Mouse (Mus musculus) stomach, embryonic 16.5 days (tissue): Measurements from ENCODE around the gene Sowahc. TPM values are rescaled to one million over a fixed set of nuclear protein-coding genes. Genes with fewer than 3 reads are reported as not detected.

Experiments used
- ATAC-seq: fragments of 200-750 bp; cut with Nextera tagmentation; 2 replicates; pipeline ENCODE4 v1.8.0; 2017; ENCODE audit warnings: moderate number of reproducible peaks, moderate TSS enrichment; ENCODE audit not compliant: insufficient read depth, low FRiP score
- H3K27ac ChIP-seq: fragments of 300-500 bp; sonication (generic); 2 replicates; pipeline ENCODE4 v1.5.1; 2014; ENCODE audit warnings: low read length
- H3K27me3 ChIP-seq: fragments of 300-500 bp; sonication (generic); 2 replicates; pipeline ENCODE4 v1.6.1; 2014; ENCODE audit warnings: low read length, control low read depth, mixed read lengths; ENCODE audit not compliant: control insufficient read depth, insufficient read depth
- H3K36me3 ChIP-seq: fragments of 300-500 bp; sonication (generic); 2 replicates; pipeline ENCODE4 v1.6.1; 2014; ENCODE audit warnings: low read length; ENCODE audit not compliant: control insufficient read depth, insufficient read depth
- H3K4me1 ChIP-seq: fragments of 300-500 bp; sonication (generic); 2 replicates; pipeline ENCODE4 v1.6.1; 2014; ENCODE audit warnings: low read length, control low read depth, mixed read lengths; ENCODE audit not compliant: control insufficient read depth, insufficient read depth
- H3K4me2 ChIP-seq: fragments of 300-500 bp; sonication (generic); 2 replicates; pipeline ENCODE4 v1.6.1; 2014; ENCODE audit warnings: low read depth, low read length, mixed read lengths
- H3K4me3 ChIP-seq: fragments of 300-500 bp; sonication (generic); replicated peaks from 2 replicates; pipeline ENCODE4 v1.5.1; 2014; ENCODE audit warnings: mild to moderate bottlenecking, low read length
- H3K9ac ChIP-seq: fragments of 300-500 bp; sonication (generic); 2 replicates; pipeline ENCODE4 v1.6.1; 2014; ENCODE audit warnings: low read length
- H3K9me3 ChIP-seq: fragments of 300-500 bp; sonication (generic); replicated peaks from 2 replicates; pipeline ENCODE4 v1.6.1; 2016; ENCODE audit warnings: low read length, control low read depth; ENCODE audit not compliant: control insufficient read depth
- WGBS: fragments of 180-500 bp; shearing (Covaris S2); extraction: QIAGEN DNeasy Blood & Tissue Kit; methylation state at CpG from one replicate; pipeline ENCODE4 v1.1.7; 2014; 5-methylcytosine and 5-hydroxymethylcytosine counted together
- polyA plus RNA-seq: library from polyadenylated mRNA; unstranded; fragments of >200 nt; fragmentation: Nextera tagmentation; extraction: Ambion mirVana; gene quantifications from 2 replicates; pipeline ENCODE4 v1.2.1, GENCODE M21; 2015

The Sowahc gene
- 20.6 and 21.3 TPM in 2 replicates for polyA plus RNA-seq

DNA sequence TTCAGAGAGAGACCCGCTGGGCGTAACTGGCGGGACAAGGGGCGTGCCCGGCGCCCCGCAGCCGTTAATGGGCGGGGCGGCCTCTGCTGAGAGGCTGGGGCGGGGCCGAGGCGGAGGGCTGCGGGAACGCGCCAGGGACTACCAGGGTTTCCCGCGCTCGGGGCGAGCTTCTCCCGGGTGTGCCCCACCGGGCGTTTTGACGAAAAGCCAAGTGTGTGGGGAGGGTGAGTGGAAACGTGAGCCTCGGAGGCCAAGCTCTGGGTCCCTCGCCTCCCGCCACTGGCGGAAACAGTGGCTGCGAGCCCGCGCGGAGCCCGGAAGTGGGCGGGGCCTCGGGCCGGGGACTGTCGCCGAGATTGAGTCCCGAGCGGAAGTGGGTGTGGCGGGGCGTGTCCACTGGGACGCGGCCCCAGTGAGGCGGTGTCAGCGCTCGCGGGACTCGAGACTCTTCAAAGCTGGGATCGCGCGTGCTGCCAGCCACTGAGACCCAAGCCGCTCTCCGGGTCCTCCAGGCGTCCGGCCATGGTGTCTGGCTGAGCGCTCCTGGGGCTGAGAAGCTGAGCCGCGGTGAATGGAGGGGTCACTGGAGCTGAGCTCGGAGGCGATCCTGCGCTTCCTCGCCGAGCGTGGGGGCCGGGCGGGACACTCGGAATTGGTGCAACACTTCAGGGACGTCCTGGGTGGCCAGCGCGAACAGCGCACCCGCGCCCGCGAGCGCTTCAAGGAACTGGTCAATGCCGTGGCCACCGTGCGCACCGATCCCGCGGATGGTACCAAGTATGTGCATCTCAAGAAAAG is at the start of gene Sowahc, which contains the start of gene Sept10:
Sowahc (plus strand) TSS at position 481 of the 798 bp plus-strand sequence.
Sept10 (minus strand) TSS at position 375 of the 798 bp plus-strand sequence.
- ATAC-seq = peak; percentile 96
- peak within 1 kb of the TSS; percentile 93 for H3K9ac ChIP-seq
- peak within 1 kb of the TSS; percentile 93 for H3K4me3 ChIP-seq
- H3K27me3 ChIP-seq = no peaks in the 10 kb centered on the region
- H3K36me3 ChIP-seq = no peaks in the 10 kb centered on the region
- H3K9me3 ChIP-seq = no peaks in the 10 kb centered on the region
- WGBS = under 1% methylated on average over 84 of the region's 84 CpGs
- peaks cover 9% of the 10 kb centered on the region for H3K4me1 ChIP-seq
- peak within 1 kb of the TSS; percentile 95 for H3K27ac ChIP-seq
- H3K4me2 ChIP-seq = peak within 1 kb of the TSS; percentile 91

DNA sequence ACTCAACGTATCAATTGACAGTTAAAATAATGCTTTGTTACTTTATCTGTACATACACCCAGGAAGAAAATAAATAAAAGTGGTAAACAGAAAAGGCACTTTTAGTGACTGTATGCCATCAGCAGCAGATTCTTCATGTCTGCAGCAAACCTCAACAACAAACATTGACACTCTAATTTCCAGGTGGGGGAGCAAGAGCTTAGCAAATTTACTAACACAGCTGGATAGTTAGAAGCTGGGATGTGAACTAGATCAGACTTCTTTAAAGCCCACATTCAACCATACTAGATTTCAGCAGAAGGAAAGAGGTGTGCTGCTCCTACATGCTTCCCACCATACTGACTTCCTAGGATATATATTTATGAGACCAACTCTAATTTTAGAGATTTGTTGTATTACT is 49.2 kb upstream of the Sowahc start:
- WGBS = 75% methylated on average over 1 of the region's 1 CpGs
- H3K4me1 ChIP-seq = no peaks in the 10 kb centered on the region
- no peak overlapping the region for H3K27ac ChIP-seq
- H3K4me3 ChIP-seq = no peak overlapping the region
- H3K27me3 ChIP-seq = no peaks in the 10 kb centered on the region
- H3K9me3 ChIP-seq = no peaks in the 10 kb centered on the region
- no peaks in the 10 kb centered on the region for H3K36me3 ChIP-seq
- H3K4me2 ChIP-seq = no peak overlapping the region
- no peak for ATAC-seq
- H3K9ac ChIP-seq = no peak overlapping the region

DNA sequence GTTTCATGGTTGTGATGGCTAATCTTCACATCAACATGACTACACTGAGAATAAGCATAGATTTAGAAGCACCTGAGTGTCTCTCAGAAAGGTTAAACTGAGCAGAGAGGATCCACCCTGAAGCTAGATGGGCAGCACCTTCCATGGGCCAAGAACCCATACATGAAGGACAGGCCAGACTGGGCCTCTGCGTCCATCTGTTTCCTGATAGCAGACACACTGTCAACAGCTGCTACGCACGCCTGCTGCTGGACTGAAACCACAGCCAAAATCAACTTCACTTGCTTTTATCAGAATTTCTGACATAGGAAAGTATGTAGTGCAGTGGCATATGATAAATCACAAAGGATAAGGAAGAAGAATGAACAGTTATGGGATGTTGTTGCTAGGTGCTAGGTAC is 42.1 kb upstream of the Sowahc start:
- Histone ChIP-seq H3K4me2 (no peak overlapping the region), H3K27ac (no peak overlapping the region), H3K36me3 (no peaks in the 10 kb centered on the region; the same call in 1 of the 2 replicates), H3K9me3 (no peaks in the 10 kb centered on the region), H3K4me1 (no peaks in the 10 kb centered on the region), H3K27me3 (no peaks in the 10 kb centered on the region), H3K9ac (no peak overlapping the region), H3K4me3 (no peak overlapping the region)
- WGBS = 52% methylated on average over 3 of the region's 3 CpGs
- ATAC-seq = no peak

DNA sequence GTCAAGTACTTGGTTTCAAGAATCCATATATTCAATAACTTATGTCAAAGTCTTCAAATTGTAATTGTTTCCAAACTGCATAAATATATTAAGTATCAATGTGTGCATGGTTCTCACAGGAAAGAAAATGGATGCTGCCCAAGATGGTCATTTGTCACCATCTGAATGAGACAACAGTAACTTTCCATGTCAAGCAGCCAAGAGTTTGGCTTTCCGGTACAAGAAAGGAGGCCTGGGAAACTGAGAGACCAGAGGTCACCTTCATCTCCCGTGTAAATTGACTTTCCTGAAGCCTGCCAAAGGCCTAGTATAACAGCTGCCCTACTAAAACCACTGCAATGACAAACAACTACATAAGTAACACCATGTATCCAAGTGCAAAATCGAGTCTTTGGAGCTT is 39.4 kb upstream of the Sowahc start:
- no peak for ATAC-seq
- no peaks in the 10 kb centered on the region for H3K27me3 ChIP-seq
- no peak overlapping the region for H3K9ac ChIP-seq
- H3K27ac ChIP-seq = no peak overlapping the region
- no peaks in the 10 kb centered on the region for H3K9me3 ChIP-seq
- H3K4me3 ChIP-seq = no peak overlapping the region
- H3K4me2 ChIP-seq = no peak overlapping the region
- no peaks in the 10 kb centered on the region for H3K4me1 ChIP-seq
- WGBS = 63% methylated on average over 3 of the region's 3 CpGs
- no peaks in the 10 kb centered on the region; the same call in 1 of the 2 replicates for H3K36me3 ChIP-seq

DNA sequence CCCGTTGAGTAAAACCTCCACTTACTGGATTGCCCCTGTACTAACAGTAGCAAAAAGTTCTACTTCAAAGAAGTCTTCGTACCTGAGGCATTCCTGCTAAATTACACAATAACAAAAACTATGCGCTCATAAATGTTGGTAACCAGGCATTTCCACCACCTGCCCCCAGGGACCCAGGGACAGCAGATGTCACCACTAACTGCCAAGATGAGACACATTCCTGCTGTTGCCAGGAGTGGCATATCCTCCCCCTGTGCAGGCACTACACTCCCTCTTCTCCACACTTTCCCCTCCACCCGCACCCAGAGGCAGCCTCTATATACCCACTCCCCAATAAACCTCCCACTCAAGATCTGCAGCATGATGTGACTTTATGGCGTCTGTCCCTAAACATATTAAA is 26.9 kb upstream of the Sowahc start:
- Histone ChIP-seq H3K36me3 (no peaks in the 10 kb centered on the region; the same call in 1 of the 2 replicates), H3K4me3 (no peak overlapping the region), H3K9me3 (no peaks in the 10 kb centered on the region), H3K4me1 (no peaks in the 10 kb centered on the region), H3K27me3 (no peaks in the 10 kb centered on the region), H3K27ac (no peak overlapping the region), H3K4me2 (no peak overlapping the region), H3K9ac (no peak overlapping the region)
- ATAC-seq = no peak
- WGBS = 62% methylated on average over 5 of the region's 5 CpGs

DNA sequence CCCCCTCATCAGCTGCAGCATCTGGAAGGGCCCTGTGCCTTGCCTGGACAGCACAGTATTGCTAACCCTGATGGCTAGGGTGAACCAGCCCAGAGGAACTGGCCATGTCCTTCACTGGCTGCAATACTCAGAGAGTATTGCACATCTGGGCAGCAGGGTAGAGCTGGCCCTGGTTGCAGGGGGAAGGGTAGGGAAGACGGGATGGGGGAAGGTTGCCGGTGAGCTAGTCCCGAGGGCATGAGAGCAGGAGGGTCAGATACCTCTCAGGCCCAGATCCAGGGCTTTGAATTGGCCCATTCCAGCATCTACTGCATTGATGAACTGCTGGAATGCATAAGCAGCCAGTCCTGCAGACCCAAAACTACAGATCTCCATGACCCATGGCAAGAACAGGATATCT is 25.0 kb upstream of the Sowahc start:
- H3K9me3 ChIP-seq = no peaks in the 10 kb centered on the region
- H3K36me3 ChIP-seq = no peaks in the 10 kb centered on the region
- 89% methylated on average over 3 of the region's 3 CpGs for WGBS
- no peak for ATAC-seq
- H3K9ac ChIP-seq = no peak overlapping the region
- no peaks in the 10 kb centered on the region for H3K27me3 ChIP-seq
- H3K27ac ChIP-seq = no peak overlapping the region
- H3K4me2 ChIP-seq = no peak overlapping the region
- no peaks in the 10 kb centered on the region for H3K4me1 ChIP-seq
- no peak overlapping the region for H3K4me3 ChIP-seq

DNA sequence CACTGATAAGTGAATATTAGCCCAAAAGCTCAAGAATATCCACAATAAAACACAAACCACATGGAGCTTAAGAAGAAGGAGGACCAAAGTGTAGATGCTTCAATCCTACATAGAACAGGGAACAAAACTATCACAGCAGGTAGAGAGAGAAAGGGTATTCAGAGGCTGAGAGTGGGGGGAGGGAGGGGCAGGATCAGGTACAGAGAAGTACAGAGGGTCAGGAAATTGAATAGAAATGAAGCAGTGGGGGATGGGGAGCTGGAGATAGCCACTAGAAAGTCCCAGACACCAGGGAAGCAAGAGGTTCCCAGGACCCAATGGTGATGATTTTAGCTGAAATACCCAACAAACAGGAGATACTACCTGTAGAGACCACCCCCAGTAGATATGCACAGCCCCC is 21.7 kb upstream of the Sowahc start:
- no peak for ATAC-seq
- Histone ChIP-seq H3K4me1 (no peaks in the 10 kb centered on the region), H3K27ac (no peak overlapping the region), H3K4me3 (no peak overlapping the region), H3K9ac (no peak overlapping the region), H3K9me3 (no peaks in the 10 kb centered on the region), H3K4me2 (no peak overlapping the region), H3K36me3 (no peaks in the 10 kb centered on the region), H3K27me3 (no peaks in the 10 kb centered on the region)

DNA sequence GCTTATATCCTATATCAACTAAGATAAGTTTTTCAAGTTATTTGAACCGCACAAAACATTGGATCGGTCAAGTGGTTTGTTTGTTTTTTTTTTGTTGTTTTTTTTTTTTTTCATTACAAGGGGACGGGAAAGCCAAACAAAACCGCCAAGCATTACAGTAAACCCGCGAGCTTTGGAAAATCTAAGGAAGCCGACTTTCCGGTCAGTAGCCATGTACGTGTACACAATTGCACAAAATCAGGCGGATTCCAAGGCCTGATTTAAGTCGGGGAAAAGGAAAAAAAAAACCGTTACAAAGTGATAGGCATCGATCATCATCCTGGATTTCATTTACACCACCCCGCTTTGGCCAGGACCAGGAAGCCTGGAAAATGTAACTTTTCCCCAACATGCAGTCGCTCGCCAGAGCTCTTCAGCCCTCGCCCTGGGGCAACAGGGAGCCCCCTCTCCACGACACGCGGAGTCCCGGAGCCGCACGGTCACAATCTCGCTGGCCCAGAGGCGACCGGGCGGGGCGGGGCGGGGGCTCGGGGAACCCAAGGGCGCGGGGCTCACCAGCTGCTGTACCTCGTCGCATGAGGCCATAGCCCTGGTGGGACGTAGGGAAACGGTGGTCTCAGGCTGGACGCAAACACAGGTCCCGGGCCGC is 805 bp upstream of the Sowahc start:
- Histone ChIP-seq H3K4me2 (peak overlapping the region; percentile 91), H3K27me3 (no peaks in the 10 kb centered on the region), H3K4me1 (peaks cover 9% of the 10 kb centered on the region), H3K9ac (peak overlapping the region; percentile 93), H3K36me3 (no peaks in the 10 kb centered on the region), H3K4me3 (peak overlapping the region; percentile 93), H3K9me3 (no peaks in the 10 kb centered on the region), H3K27ac (peak overlapping the region; percentile 95)
- WGBS = under 1% methylated on average over 38 of the region's 39 CpGs
- no peak; the same call in 1 of the 2 replicates for ATAC-seq
